Mouse (Mus musculus) stomach, adult 2 months (tissue): Measurements from ENCODE around the gene Mss51. TPM values are rescaled to one million over a fixed set of nuclear protein-coding genes. Genes with fewer than 3 reads are reported as not detected.

ENCODE experiments used
- polyA plus RNA-seq: library from polyadenylated mRNA; depleted of rRNA; stranded (reverse); fragments of >200 nt; gene quantifications from 2 replicates; pipeline ENCODE4 v1.2.3, GENCODE M21; 2012; rRNA removed

Gene Mss51
- 0.05 and 0.18 TPM in 2 replicates for polyA plus RNA-seq

DNA sequence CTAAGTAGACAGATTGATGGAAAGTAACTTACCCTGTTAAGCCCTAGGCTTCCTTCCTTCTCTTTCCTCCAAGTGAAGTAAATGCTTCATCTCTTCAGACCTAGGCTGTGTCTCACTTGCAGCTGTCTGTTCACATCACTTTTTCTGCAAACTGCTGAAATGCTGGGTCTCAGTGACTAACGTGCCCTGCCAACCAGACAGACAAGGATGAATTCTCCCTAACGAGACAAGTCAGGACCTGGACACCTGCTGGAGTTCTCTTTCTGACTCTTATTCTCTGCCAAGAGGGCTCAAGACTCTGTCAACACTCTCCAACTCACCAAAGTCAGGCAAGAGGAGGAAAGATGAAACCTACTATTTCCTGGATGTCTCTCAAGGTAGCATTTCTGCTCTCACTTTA lies at the start of gene Mss51:
Gene Mss51 (minus strand): TSS at position 299 of the 400 bp plus-strand sequence.

DNA sequence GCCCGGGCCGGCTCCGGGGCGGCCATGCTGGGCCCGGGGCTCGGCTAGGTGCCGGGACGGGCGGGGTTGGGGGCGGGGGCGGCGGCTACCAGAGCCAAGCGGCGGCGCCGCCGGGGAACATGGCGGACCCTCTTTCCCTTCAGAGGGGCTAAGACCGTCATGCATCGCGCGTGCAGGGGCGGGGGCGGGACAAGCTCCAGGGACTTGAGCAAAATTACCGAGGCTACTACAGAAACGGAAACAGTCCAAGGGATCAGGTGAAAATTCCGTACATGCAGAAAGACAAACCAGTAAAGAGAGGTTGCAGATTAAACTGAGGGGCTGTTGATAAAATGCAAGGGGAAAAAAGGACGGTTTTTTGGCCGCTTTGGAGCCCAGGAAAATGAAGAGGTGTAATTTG lies 49.7 kb upstream of the Mss51 start, which contains the start of gene Ppp3cb:
Gene Ppp3cb (minus strand): TSS at position 159 of the 400 bp plus-strand sequence.

DNA sequence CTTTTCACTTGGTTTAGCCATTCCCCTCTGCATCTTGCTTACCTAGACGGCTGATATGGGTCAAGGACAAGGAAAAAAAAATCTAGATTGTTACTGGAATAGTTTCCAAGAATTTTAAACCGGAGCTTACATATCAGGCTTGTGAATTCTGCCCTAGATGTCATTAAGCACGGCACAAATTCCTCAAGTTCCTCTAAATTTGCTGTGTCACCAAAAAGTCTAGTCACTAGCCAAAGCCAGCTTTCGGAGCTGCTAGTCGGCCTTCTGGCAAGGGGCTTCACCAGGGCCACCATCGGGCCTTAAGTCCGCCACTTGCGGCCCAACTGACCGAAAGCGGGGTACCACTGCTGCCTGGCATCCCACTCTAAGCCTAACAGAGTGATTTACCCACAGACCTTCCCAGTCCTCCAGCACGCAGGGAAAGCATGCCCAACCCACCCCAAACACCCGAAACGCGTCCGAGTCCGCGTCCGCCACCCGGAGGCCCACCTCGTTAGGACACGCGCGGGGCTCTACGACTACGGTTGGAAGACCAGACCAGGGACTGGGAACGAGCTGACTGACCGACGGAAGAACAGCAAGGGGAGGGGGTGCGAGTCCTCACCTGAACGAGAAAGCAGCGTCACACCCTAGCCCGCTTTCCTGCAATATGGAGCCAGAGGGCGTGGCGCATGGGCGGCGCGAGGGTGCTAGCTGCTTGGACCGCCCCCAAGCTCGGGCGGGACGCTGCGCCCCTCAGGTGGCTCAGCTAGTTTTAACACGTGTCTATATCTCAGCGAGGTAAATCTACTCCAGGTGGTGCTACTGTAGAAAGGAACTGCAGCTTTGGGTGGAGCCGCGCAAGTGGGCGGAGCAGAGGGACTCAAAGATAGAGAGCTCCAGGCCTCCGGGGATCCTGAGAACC lies 17.2 kb downstream of the Mss51 start, which contains the start of gene Anxa7:
Gene Anxa7 (minus strand): TSS at position 843 of the 904 bp plus-strand sequence.

DNA sequence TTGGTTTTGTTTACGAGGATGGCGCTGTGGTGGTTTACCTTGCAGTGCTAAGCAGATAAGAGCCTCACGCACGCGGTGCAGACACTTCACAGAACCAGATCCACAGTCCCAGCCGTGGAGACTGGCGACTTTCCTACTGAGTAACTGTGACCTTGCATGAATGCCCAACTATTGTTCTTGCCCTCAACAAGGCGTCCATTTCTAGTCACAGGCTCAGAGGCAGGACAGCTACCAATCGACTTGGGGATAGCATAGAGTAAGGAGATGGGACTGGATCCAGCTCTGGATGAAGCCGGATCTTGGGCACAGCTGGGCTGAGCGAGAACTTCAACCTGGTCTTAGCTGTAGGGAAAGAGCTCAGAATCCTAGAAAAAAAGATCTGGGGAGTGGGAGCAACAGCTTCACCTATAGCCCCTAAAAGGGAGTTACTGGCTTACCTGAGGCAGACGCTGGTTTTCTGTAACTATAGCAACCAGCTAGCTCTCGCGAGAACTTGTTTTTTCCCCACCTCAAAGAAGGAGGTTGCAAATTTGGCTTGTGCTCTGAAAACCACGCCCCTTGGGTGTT lies 44.9 kb downstream of the Mss51 start, which contains the start of gene Cfap70:
Gene Cfap70 (minus strand): TSS at position 462 of the 567 bp plus-strand sequence.

Other genes with a start within 250 kb of the Mss51 start
- gene Kcnk16, start 227.7 kb downstream of the Mss51 start, polyA plus RNA-seq, result 4.8 and 7.1 TPM in 2 replicates
- gene Nudt13, start 202.2 kb downstream of the Mss51 start, polyA plus RNA-seq, result 5.1 and 6.1 TPM in 2 replicates
- gene Ecd, start 148.8 kb downstream of the Mss51 start, polyA plus RNA-seq, result 4.6 and 5.2 TPM in 2 replicates
- 5.1 and 7.6 TPM in 2 replicates for gene Fam149b, start 148.7 kb downstream of the Mss51 start, polyA plus RNA-seq
- 5.8 and 8.3 TPM in 2 replicates for gene Dnajc9, start 108.0 kb downstream of the Mss51 start, polyA plus RNA-seq
- 18.7 and 32.5 TPM in 2 replicates for gene Mrps16, start 103.3 kb downstream of the Mss51 start, polyA plus RNA-seq
- gene Cfap70, start 44.7 kb downstream of the Mss51 start, polyA plus RNA-seq, result not detected in 2 replicates
- gene Anxa7, start 16.8 kb downstream of the Mss51 start, polyA plus RNA-seq, result 67.7 and 69.2 TPM in 2 replicates
- 0.71 and 1.4 TPM in 2 replicates for gene Ppp3cb, start 49.7 kb upstream of the Mss51 start, polyA plus RNA-seq
- gene Usp54, start 144.2 kb upstream of the Mss51 start, polyA plus RNA-seq, result 2.3 and 3.7 TPM in 2 replicates
- 2.5 and 4.2 TPM in 2 replicates for gene Myoz1, start 159.6 kb upstream of the Mss51 start, polyA plus RNA-seq
- gene Synpo2l, start 171.5 kb upstream of the Mss51 start, polyA plus RNA-seq, result 0.51 and 1.4 TPM in 2 replicates
- gene Sec24c, start 177.4 kb upstream of the Mss51 start, polyA plus RNA-seq, result 79.9 and 86.1 TPM in 2 replicates
- gene Fut11, start 198.1 kb upstream of the Mss51 start, polyA plus RNA-seq, result 6.0 and 12.6 TPM in 2 replicates
- gene Chchd1, start 206.1 kb upstream of the Mss51 start, polyA plus RNA-seq, result 2.7 and 3.3 TPM in 2 replicates
- 97.5 and 98.3 TPM in 2 replicates for gene Zswim8, start 210.7 kb upstream of the Mss51 start, polyA plus RNA-seq
- 13.8 and 17.6 TPM in 2 replicates for gene Ndst2, start 237.7 kb upstream of the Mss51 start, polyA plus RNA-seq